Mouse (Mus musculus): ENCODE measurements at regions not wholly inside any gene's neighbourhood (a gene's known extent, or its start where the extent isn't known, plus 50 kb on each side); places are given as distances from the start of the nearest gene placed in this dataset.

DNA sequence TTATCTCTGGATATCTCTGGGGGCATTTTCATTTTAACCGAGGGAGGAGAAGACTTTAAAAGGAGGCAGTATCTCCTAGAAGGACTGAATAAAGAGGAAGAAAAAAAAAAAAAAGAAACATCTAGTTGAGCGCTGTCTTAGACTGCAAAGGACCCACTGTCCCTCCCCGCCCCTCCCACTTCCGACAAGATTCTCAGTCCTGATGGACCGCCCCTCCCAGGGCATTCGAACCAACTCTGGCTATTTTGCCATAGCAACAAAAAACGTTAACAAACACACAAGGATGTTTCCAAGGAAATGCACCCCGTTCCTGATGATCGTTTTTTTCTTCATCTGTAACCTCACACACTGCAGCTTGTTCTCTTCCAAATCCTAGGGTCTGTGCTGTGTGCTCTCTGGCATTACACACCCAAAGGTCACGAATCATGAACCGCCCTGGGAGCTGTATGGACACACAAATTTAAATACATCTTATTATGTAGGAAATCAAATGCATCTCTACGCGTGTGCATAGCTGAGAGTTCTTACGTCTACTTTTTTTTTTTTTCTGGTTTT is 75.8 kb downstream of the Rnd3 start:
- in situ Hi-C loops (cut with MboI, MseI) = no loop called here

DNA sequence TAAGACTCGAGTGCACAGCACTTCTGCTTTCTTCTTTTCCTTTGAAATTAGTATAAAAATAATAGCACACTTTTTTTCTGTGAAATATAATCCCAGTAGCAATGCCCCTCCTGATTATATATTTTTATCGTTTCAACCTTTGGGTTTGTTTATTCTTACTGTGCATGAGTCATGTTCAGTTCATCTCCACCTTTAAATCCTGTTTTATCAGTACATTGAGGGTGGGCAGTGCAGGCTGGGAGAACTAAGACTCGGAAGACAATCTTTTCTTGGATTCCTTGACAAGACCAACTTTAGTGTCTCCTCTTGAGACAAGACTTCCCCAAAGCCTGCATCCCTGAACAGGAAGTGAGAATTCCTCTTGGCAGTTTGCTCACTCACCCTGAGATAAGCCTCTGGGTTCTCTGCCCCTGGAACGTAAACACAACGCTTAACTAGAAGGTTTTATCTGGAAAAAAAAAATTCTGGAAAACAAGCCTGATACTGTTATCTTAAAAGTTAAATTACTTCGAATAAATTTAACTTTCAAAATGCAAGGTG is 76.5 kb downstream of the Rnd3 start:
- in situ Hi-C loops (cut with MboI, MseI) = no loop called here

DNA sequence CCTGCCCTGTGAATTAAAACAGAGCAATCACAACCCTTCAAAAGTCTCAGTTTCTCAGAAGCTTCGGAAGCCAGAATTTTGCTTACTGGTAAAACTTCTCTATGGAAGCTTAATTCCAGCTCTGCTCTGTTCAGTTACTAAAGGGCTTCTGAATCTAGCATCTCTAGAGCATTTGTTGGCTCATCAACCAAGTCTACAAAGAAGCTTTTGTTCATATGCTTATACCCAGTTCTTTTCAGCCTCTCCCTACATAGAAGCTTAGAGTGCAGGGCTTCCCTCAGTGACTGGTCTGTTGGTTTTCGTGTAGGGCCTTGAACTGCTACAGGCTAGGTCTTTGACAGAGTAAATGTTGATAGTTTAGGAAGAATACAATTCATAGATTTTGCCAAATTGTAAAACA is 78.0 kb downstream of the Rnd3 start:
- in situ Hi-C loops (cut with MboI, MseI) = no loop called here

DNA sequence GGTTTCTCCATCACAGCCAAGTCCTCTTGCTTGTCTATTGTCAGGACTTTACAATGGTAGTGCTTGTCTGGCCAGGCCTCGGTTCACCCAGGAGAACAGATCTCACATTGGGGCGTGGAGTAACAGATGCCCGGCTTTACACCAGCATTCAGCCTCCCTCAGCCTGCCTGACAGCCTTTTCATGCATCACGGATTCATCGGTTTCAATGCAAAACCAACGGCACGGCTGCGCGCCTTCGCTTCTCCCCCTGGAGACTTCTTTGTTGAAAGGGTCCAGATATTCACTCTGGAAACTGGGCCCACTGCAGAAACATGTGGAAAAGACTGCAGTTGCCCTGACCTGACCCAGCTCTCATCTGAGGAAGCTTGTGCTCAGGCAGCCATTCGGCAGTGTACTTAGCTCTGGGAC is 82.5 kb downstream of the Rnd3 start:
- in situ Hi-C loops (cut with MboI, MseI) = no loop called here

DNA sequence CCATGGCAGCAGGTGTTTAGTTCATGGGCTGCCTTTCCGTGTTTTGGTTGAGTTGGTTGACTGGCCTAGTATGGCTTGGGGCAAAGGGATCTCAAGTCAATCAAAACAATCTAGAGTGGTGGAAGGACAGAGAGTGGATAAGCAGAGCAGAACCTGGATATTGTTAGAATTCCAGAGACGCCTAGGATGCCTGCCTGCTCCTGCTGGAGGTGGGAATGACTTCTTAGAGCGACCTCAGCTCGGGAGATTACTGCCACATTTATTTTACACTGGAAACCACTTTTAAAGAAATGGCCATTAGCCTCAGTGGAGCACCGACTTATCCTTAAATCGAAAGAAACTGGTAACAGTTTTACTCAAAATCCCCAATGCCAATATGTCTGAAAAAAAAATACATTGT is 83.1 kb downstream of the Rnd3 start:
- in situ Hi-C loops (cut with MboI, MseI) = no loop called here

DNA sequence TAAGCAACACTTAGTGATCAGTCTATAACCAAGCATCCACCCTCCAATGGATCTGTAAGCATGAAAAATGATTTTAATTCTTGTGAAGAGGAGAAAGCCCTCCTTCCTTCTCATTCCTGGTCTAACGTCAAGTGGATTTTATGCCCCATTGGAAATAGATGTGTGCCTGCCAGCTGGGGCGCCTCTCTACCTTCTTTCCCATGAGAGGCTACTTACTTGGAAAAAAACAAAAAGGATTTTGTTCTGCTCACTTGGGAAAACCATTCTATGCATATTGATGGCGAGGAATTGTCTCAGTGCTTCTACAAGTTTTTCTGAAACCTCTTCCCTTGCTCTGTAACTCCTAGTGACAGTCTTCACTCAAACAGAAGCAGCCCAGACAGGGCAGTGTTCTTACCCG is 84.1 kb downstream of the Rnd3 start:
- in situ Hi-C loops (cut with MboI, MseI) = no loop called here

DNA sequence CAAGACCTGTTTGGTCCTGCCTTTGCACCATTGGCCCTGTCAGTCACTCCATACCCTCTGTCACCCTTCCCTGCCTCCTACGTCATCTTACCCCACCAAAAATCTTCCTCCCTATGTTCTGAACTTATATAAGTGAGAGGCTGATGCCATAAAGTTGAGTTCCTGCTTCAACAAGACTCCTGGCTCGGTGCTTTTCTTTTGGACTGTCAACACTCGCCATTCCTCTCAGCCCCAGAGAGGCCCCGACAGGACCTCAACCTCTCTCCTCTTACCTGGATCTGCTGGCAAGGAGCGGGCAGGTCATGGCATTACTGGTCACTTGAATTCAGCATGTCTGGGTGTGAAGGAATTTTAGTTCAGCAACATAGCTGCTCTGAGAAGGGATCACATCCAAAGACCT is 86.9 kb downstream of the Rnd3 start:
- in situ Hi-C loops (cut with MboI, MseI) = no loop called here

DNA sequence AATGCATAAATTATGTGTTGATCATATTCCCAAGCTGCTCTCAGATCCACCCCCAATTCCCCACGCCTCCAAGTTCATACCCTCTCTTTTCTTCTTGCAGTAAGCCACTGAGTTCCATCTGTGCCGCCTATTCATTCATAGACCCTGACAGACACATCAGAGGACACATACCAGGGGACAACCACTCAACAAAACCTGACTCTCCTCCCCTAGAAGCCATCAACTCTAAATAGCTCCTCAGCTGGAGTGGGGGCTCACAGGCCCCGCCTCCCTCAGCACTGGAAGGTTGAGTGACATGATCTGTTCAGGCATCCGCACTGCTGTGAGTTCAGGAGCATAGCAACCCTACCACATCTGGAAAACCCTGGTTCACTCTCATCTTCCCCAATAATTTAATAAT is 90.8 kb downstream of the Rnd3 start:
- in situ Hi-C loops (cut with MboI, MseI) = no loop called here

DNA sequence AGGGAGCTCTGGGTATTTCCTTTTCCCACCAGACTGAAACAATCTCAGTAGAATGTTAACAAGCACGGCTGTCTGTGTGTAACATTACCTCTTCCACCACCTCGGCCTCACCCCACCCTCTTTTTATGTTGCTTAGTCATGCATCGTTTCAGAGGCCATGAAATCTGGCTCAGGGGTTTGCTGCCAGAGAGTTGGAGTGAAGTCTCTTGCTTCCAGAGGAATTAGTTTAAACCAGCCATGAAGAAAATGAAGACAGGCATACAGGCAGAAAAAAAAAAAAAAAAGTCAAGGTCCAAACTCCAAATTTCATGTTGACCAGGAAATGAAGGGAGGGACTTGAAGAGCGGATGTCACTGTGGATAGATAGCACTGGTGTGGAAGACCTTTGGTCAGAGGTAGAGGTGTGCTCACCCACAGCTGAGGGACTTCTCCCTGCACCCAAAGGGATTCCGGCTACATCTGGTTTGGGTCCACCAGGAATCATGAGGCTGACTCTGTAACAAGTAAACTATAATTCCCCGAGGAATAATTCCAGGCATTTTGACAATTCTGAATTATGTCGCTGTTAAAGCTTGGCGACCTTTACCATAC is 92.7 kb downstream of the Rnd3 start:
- in situ Hi-C loops (cut with MboI, MseI) = no loop called here

DNA sequence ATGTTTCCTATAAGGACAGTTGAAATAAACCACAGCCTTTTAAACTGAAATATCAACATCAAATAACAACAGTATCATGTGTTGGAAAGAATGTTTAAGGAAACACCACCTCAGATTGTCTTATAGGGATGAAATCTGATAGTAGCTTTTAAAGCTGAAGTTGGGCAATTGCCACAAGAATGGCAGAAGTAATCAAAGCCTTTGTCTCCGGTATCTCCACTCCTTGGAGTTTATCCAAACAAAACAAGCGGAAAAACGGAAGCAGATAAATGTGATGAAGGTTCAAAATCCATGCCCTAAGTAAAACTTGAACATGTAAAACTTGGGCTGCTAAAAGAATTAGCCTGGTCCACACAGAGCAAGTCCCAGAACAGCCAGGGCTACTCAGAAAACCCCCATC is 93.6 kb downstream of the Rnd3 start:
- in situ Hi-C loops (cut with MboI, MseI) = no loop called here

DNA sequence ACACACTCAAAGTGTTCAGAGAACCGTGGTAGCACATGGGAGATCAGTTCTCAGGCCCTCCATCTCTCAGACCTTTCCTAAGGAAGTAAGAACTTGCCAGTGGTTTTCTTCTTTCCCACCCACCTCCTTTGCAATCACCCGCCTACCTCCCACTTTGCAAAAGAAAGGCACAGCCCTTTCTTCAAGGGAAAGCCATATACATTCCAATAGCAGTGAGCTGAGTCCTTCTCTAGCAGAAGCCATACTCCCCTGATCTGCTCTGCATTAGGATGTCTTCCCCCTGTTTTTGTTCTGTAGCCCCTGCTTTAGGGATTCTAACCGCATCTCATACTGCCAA is 99.1 kb downstream of the Rnd3 start:
- in situ Hi-C loops (cut with MboI, MseI) = no loop called here

DNA sequence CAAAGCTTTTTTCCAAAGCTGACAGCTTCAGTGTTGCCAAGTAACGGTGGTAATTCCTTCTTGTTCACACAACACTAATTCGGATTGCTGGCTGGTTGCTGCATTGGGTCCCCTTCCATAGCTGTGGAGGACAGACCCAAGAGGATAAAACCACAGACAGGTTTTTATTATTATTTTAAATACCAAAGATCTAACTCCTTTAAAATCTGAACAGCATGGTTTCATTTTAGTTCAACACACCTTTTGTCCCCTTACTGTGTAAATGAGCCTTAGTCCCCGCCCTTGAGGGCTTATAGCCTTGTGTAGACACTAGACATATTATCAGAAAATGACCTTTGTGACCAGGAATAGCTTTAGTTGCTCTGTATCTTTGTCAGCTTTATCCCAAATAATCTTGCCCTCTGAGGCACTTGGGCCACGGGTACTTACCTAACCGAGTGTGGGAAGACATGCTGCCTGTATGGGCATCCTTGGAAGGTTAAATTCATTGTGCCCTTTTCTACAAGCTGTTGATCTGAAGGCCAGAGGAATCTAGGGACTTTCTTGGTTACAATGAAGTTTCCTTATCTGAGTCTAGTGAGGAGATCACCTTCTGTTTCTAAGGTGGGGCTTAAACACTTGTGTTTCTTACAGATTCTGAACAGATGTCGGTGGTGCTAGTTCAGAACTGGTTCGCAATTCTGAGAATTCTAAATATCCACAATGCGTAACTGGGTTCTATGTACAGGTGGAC is 99.6 kb downstream of the Rnd3 start:
- in situ Hi-C loops (cut with MboI, MseI) = no loop called here

DNA sequence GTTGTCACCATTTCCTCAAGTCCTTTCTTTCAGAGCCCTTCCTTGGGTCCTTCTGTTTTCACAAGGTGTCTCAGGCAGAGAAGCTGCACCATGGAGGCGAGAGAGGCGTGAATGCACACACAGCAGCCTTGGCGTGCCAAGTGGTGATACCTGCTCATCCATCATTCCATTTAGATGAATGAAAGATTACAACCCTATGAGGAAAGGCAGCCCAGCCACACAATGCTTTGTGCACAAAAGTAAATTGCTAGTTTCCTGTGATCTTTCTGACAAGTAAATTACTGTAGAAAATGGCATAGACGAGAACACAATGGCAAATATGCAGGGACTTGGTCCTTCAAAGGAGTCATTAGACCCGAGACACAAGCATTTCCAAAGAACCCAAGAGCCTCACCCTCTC is 101.4 kb downstream of the Rnd3 start:
- in situ Hi-C loops (cut with MboI, MseI) = no loop called here

DNA sequence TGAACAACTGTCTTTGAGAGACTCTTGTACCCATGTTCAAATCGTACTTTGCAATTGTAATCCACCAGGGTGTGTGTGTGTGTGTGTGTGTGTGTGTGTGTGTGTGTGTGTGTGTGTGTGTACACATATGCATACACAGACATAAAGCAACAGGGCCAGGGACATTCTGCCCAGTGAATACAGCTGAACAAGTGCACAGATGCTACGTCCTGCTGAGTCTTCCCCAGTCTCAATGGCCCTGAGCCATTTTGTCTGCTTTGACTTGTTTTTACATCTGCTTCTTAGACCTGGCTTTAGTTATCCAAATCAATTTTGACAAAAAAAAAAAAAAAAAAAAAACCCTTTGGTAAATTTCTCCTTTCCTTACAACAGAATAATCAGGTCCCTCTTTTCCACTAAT is 103.3 kb downstream of the Rnd3 start:
- in situ Hi-C loops (cut with MboI, MseI) = no loop called here

DNA sequence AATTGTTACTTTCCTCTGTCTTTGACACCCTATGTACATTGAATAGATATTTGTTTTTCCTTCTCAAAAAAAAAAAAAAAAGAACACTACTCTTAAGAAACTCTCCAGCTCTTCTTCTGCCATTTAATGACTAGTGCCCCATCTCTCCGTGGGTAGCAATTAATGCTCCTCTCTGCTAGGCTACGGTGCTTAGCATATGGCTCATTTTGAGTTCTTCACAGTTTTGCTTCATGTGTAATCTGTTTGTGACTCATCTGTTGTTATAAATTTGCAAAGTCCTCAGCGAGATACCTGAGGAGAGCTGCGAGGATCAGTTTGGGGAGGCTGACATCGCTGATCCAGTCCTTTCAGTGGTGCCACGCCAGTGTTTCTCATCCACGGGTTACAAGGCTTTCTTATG is 107.8 kb downstream of the Rnd3 start:
- in situ Hi-C loops (cut with MboI, MseI) = no loop called here

DNA sequence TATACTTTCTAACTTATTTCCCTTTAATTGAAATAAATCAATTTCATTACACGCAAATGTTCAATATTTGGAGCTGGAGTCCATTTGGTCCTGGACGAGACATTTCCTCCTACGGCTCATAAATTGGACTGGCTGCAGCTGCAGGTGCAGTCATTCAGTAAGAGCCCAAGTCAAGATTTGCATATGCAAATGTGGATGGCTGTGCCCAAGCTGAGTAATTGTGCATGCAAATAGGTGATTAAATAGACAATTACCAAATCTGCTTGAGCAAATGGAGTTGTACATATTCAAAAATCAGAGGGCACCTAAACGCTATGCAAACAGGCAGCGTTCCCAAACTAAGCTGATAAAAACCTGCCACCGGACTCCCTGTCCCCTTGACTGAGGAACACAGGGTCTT is 110.2 kb downstream of the Rnd3 start:
- in situ Hi-C loops (cut with MboI, MseI) = loop anchor here (10.0 kb wide), 1 partner anchor 476 kb away; no protein-coding TSS in a partner anchor

DNA sequence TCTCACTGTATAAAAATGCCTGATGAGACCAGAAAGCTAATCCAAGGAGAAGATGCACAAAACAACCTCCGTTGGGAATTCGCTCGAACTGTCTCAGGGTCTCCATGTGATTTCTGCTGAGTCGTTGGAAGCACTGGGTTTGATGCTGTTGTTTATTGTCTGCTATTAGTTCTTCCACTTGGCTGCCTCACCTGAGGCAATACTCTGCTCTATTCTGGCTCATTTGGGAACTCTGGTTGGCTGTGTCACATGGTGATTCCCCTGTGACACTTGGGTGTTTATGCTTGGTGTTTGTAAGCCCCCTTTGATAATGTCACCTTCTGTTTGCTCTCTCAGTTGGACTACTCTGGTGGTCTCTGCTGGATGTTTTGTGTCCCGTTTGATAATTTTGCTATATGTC is 111.9 kb downstream of the Rnd3 start:
- in situ Hi-C loops (cut with MboI, MseI) = loop anchor here (10.0 kb wide), 1 partner anchor 478 kb away; no protein-coding TSS in a partner anchor

DNA sequence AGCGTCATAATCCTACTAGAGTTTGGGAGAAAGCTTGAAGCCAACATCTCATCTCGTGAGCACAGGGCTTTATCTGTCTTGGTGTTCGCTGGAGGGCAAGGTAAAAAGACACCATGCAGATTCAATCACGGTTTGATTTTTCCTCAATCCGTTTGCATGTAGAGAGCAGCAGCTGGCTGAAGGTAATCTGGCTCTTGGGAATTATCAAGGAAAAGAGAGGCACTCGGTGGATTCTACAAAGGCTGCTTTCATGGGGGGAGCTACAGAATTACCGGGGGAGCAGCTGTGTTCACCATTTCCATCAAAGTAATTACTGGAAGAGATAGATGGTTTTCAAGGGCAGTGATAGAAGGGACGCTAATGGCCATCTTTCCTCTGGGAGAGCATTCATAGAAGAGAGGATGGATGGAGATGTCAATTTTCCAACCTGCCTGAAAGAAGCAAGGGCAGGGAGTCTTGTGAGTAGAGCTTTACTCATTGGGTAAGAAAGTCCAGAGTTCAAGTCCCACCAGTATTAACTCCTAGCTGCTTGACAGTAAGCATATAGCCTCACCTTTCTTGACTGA is 112.6 kb downstream of the Rnd3 start:
- in situ Hi-C loops (cut with MboI, MseI) = loop anchor here (10.0 kb wide), 1 partner anchor 479 kb away; no protein-coding TSS in a partner anchor

DNA sequence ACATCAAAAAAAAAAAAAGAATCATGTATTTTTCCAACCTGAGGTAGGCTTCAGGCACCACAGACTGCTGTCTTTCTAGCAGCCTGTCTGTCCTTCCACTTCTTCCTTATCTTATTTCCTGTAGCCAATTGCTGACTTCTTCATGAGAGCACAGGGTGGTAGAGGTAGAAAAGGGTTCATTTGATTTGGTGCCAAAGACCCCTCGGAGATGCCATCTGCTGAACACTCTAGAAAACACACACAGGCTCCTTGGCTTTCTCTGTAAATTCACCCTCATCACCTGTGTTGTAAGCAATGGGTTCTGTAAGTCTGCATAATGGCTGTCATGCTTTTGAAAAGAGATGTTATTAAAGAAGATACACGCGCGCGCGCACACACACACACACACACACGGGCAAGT is 115.0 kb downstream of the Rnd3 start:
- in situ Hi-C loops (cut with MboI, MseI) = loop anchor here (10.0 kb wide), 1 partner anchor 481 kb away; no protein-coding TSS in a partner anchor

DNA sequence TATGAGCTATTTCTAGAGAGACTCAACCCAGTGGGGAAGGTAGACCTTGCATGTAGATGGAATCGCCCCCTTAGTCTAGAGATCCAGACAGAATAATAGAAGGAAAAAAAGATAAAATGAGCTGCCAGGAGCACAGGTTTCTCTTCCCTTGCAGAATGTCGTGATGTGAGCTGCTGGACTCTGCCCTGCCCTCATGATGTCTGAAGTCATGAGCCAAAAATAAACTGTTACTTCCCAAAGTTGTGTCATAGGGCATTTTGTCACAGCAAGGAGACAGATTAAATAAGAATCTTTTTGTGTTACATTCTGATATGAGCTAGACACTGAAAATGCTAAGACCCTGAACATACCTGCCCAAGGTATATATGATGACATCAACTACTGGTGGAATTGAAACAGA is 126.4 kb downstream of the Rnd3 start:
- in situ Hi-C loops (cut with MboI, MseI) = no loop called here

DNA sequence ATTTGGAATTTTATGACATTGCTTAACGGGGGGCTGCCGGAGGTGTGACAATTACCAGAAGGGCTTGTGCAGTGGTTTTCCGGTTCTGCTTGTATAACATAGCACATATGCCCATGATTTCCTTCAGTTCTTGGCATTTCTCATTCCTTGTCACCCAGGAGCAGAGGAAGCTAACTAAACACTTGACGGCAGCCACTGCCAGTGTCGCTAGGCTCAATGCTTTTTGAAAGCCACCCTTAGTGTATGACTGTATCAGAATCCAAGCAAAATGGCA is 132.8 kb downstream of the Rnd3 start:
- in situ Hi-C loops (cut with MboI, MseI) = no loop called here

DNA sequence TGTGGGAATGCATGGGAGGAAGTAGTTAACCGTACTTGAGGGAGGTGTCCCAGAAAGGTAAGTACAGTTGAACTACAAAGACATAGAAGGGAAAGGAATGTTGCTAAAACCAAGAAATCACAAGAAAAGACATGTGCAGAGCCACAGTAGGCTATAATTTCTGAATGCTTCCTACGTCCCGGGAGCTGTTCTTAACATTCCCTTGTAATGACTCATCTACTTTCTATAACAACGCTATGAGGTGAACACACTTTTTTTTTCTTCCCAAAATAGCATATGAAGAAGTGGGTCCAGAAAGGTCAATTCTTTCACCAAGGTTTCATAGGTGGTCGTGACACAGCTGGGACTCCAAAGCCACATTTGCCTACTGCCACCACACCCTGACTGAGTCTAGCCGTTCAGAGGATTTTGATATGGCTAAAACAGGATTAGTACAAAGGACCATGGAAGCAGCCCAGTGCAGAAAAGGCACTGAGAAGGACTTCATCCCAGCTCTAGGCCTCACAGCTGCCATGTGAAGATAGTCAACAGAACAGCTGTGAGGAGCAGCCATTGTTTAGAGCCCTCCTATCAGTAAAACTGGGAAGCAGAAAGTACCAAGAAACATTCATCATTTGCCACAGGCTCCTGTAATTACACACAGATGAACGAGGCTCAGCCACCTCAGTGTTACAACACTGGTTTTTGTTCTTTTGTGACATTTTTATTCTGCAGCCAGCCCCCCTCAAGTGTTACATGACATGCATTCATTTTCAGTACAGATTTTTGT is 133.4 kb downstream of the Rnd3 start:
- in situ Hi-C loops (cut with MboI, MseI) = no loop called here

Data from T-helper 1 cell (primary cell).